Mouse (Mus musculus): ENCODE measurements around the gene Epb41l5. TPM values are rescaled to one million over a fixed set of nuclear protein-coding genes. Genes with fewer than 3 reads are reported as not detected.
A peak's percentile ranks its signal among the peaks of the same experiment; 100 is the strongest.

Gene Epb41l5
- polyA plus RNA-seq, 1 experiment from 2014 or later: 64.0 TPM

GRCm38 (mm10) chr1:119584974-119585373 lies 63.8 kb downstream of the Epb41l5 start:
- Histone ChIP-seq H3K27me3 (no peaks in the 10 kb centered on the region), H3K9me3 (replicated peaks) (no peaks in the 10 kb centered on the region), H3K4me3 (replicated peaks) (no peak overlapping the region), H3K9ac (no peak overlapping the region), H3K4me2 (no peak overlapping the region), H3K36me3 (peaks cover 40% of the 10 kb centered on the region), H3K27ac (no peak overlapping the region), H3K4me1 (no peaks in the 10 kb centered on the region)
- WGBS: 56% methylated on average over 2 of the region's 2 CpGs
- peak; percentile 64; the same call in 1 of the 2 replicates for ATAC-seq (replicated peaks; ENCODE audit: low FRiP score)

- Histone ChIP-seq H3K9ac (no peak overlapping the region), H3K4me2 (no peak overlapping the region), H3K4me1 (no peaks in the 10 kb centered on the region), H3K36me3 (peaks cover 67% of the 10 kb centered on the region), H3K9me3 (replicated peaks) (no peaks in the 10 kb centered on the region), H3K27me3 (no peaks in the 10 kb centered on the region), H3K27ac (no peak overlapping the region), H3K4me3 (replicated peaks) (no peak overlapping the region)
- 79% methylated on average over 1 of the region's 1 CpGs for WGBS
- no peak for ATAC-seq (replicated peaks; ENCODE audit: low FRiP score)
These were observed 78.7 kb downstream of the Epb41l5 start for GRCm38 (mm10) chr1:119570134-119570533.

GRCm38 (mm10) chr1:119565531-119565930 lies 83.3 kb downstream of the Epb41l5 start:
- Histone ChIP-seq H3K4me3 (replicated peaks) (no peak overlapping the region), H3K27ac (no peak overlapping the region), H3K9ac (no peak overlapping the region), H3K36me3 (peaks cover 51% of the 10 kb centered on the region), H3K27me3 (no peaks in the 10 kb centered on the region), H3K4me2 (no peak overlapping the region), H3K4me1 (no peaks in the 10 kb centered on the region), H3K9me3 (replicated peaks) (no peaks in the 10 kb centered on the region)
- no peak for ATAC-seq (replicated peaks; ENCODE audit: low FRiP score)
- 90% methylated on average over 4 of the region's 4 CpGs for WGBS

- 86% methylated on average over 4 of the region's 4 CpGs for WGBS
These were observed 91.0 kb downstream of the Epb41l5 start for GRCm38 (mm10) chr1:119557641-119558395.

GRCm38 (mm10) chr1:119555651-119556050 lies 93.1 kb downstream of the Epb41l5 start:
- Histone ChIP-seq H3K27ac (no peak overlapping the region), H3K4me3 (replicated peaks) (no peak overlapping the region), H3K9ac (no peak overlapping the region), H3K9me3 (replicated peaks) (no peaks in the 10 kb centered on the region), H3K36me3 (peaks cover 69% of the 10 kb centered on the region), H3K27me3 (no peaks in the 10 kb centered on the region), H3K4me2 (no peak overlapping the region), H3K4me1 (no peaks in the 10 kb centered on the region)
- no peak for ATAC-seq (replicated peaks; ENCODE audit: low FRiP score)
- 80% methylated on average over 5 of the region's 5 CpGs for WGBS

More at GRCm38 (mm10) chr1:119557641-119558395, 91.0 kb downstream of the Epb41l5 start:
- Histone ChIP-seq H3K9ac (no peak overlapping the region), H3K4me2 (no peak overlapping the region), H3K27ac (no peak overlapping the region), H3K36me3 (peaks cover 71% of the 10 kb centered on the region), H3K4me1 (no peaks in the 10 kb centered on the region), H3K27me3 (no peaks in the 10 kb centered on the region), H3K4me3 (replicated peaks) (no peak overlapping the region), H3K9me3 (replicated peaks) (no peaks in the 10 kb centered on the region)
- ATAC-seq (replicated peaks; ENCODE audit: low FRiP score): no peak

- H3K4me3 ChIP-seq (replicated peaks): no peak overlapping the region
- H3K9me3 ChIP-seq (replicated peaks): no peaks in the 10 kb centered on the region
- ATAC-seq (replicated peaks; ENCODE audit: low FRiP score): no peak
- H3K36me3 ChIP-seq: peaks cover 80% of the 10 kb centered on the region
- H3K9ac ChIP-seq: no peak overlapping the region
- no peak overlapping the region for H3K4me2 ChIP-seq
- no peak overlapping the region for H3K27ac ChIP-seq
- 93% methylated on average over 1 of the region's 1 CpGs for WGBS
- no peaks in the 10 kb centered on the region for H3K4me1 ChIP-seq
- no peaks in the 10 kb centered on the region for H3K27me3 ChIP-seq
These were observed 97.1 kb downstream of the Epb41l5 start for GRCm38 (mm10) chr1:119551651-119552050.

GRCm38 (mm10) chr1:119550064-119550463 lies 98.7 kb downstream of the Epb41l5 start:
- Histone ChIP-seq H3K9ac (no peak overlapping the region), H3K4me1 (no peaks in the 10 kb centered on the region), H3K27ac (no peak overlapping the region), H3K4me2 (no peak overlapping the region), H3K36me3 (peaks cover 76% of the 10 kb centered on the region), H3K9me3 (replicated peaks) (no peaks in the 10 kb centered on the region), H3K4me3 (replicated peaks) (no peak overlapping the region), H3K27me3 (no peaks in the 10 kb centered on the region)
- ATAC-seq (replicated peaks; ENCODE audit: low FRiP score): no peak
- WGBS: 95% methylated on average over 2 of the region's 2 CpGs

- Histone ChIP-seq H3K4me2 (no peak overlapping the region), H3K27me3 (no peaks in the 10 kb centered on the region), H3K36me3 (peaks cover 69% of the 10 kb centered on the region), H3K27ac (no peak overlapping the region), H3K4me1 (0 out of 2 replicates have a peak, but pooled peaks cover 3% of the 10 kb centered on the region), H3K9me3 (replicated peaks) (no peaks in the 10 kb centered on the region), H3K4me3 (replicated peaks) (no peak overlapping the region), H3K9ac (no peak overlapping the region)
- ATAC-seq (replicated peaks; ENCODE audit: low FRiP score): no peak
- 90% methylated on average over 7 of the region's 7 CpGs for WGBS
These were observed 99.5 kb downstream of the Epb41l5 start for GRCm38 (mm10) chr1:119549327-119549689.

GRCm38 (mm10) chr1:119548668-119549326 lies 100.0 kb downstream of the Epb41l5 start:
- 0 out of 2 replicates have a peak, but pooled peaks cover 3% of the 10 kb centered on the region for H3K4me1 ChIP-seq
- ATAC-seq (replicated peaks; ENCODE audit: low FRiP score): 0 out of 2 replicates have a peak, but pooled peaks have one; percentile 33
- 67% methylated on average over 7 of the region's 7 CpGs for WGBS

GRCm38 (mm10) chr1:119546490-119546889 lies 102.3 kb downstream of the Epb41l5 start:
- Histone ChIP-seq H3K4me2 (no peak overlapping the region), H3K27me3 (no peaks in the 10 kb centered on the region), H3K9me3 (replicated peaks) (no peaks in the 10 kb centered on the region), H3K36me3 (peaks cover 65% of the 10 kb centered on the region), H3K9ac (no peak overlapping the region), H3K27ac (no peak overlapping the region), H3K4me3 (replicated peaks) (no peak overlapping the region), H3K4me1 (peaks cover 7% of the 10 kb centered on the region)
- no peak for ATAC-seq (replicated peaks; ENCODE audit: low FRiP score)
- WGBS: 87% methylated on average over 3 of the region's 3 CpGs

More at GRCm38 (mm10) chr1:119548668-119549326, 100.0 kb downstream of the Epb41l5 start:
- Histone ChIP-seq H3K9me3 (replicated peaks) (no peaks in the 10 kb centered on the region), H3K27me3 (no peaks in the 10 kb centered on the region), H3K9ac (no peak overlapping the region), H3K4me3 (replicated peaks) (no peak overlapping the region), H3K36me3 (peaks cover 64% of the 10 kb centered on the region), H3K27ac (no peak overlapping the region), H3K4me2 (no peak overlapping the region)

- Histone ChIP-seq H3K27me3 (no peaks in the 10 kb centered on the region), H3K4me2 (no peak overlapping the region), H3K4me3 (replicated peaks) (no peak overlapping the region), H3K36me3 (peaks cover 58% of the 10 kb centered on the region), H3K27ac (no peak overlapping the region), H3K9me3 (replicated peaks) (no peaks in the 10 kb centered on the region), H3K9ac (no peak overlapping the region), H3K4me1 (peaks cover 12% of the 10 kb centered on the region)
- ATAC-seq (replicated peaks; ENCODE audit: low FRiP score): no peak
- 86% methylated on average over 4 of the region's 4 CpGs for WGBS
These were observed 103.1 kb downstream of the Epb41l5 start for GRCm38 (mm10) chr1:119545671-119546070.

- no peak for ATAC-seq (replicated peaks; ENCODE audit: low FRiP score)
- no peak overlapping the region for H3K9ac ChIP-seq
- no peaks in the 10 kb centered on the region for H3K9me3 ChIP-seq (replicated peaks)
- peaks cover 12% of the 10 kb centered on the region for H3K4me1 ChIP-seq
- no peak overlapping the region for H3K4me2 ChIP-seq
- H3K27me3 ChIP-seq: no peaks in the 10 kb centered on the region
- H3K27ac ChIP-seq: no peak overlapping the region
- WGBS: 63% methylated on average over 2 of the region's 2 CpGs
- no peak overlapping the region for H3K4me3 ChIP-seq (replicated peaks)
- peaks cover 54% of the 10 kb centered on the region for H3K36me3 ChIP-seq
These were observed 103.6 kb downstream of the Epb41l5 start for GRCm38 (mm10) chr1:119545164-119545563.
